23 mouse cellular contexts compared by ENCODE assay signal in genomic region chr8:94272612-94273011, GRCm38 (mm10). TPM values are rescaled to one million over a fixed set of nuclear protein-coding genes. Genes with fewer than 3 reads are reported as not detected.
DNase-seq lines count a peak whose midpoint lies in the region; ATAC-seq and TF ChIP-seq lines count a peak whose summit lies in the region.
"Had no signal": no experiment of that assay in that cellular context is flagged by ENCODE, and none has a peak within 500 bp of the region (broad histone marks: within the 10 kb centered on the region; RNA-seq: fewer than 3 reads in every experiment).

No protein-coding gene starts in this region.

- no peaks in the 10 kb centered on the region for H3K27me3 ChIP-seq in megakaryocyte, embryonic 14.5 days (replicated peaks)
- no peaks in the 10 kb centered on the region for H3K27me3 ChIP-seq in liver, postnatal 0 days (ENCODE audit: insufficient read depth, low read length)
- H3K27me3 ChIP-seq: CH12.LX, Patski had no signal

- TF ChIP-seq EP300 in liver, postnatal 0 days (IDR thresholded peaks at IDR 0.05; ENCODE audit: low read depth), result no peak

- WGBS in liver, postnatal 0 days (ENCODE audit: insufficient replicate concordance), result 42% methylated on average over 3 of the region's 3 CpGs

- H3K9me3 ChIP-seq in megakaryocyte, embryonic 14.5 days, result no peaks in the 10 kb centered on the region
- H3K9me3 ChIP-seq in liver, postnatal 0 days (ENCODE audit: low read length), result no peaks in the 10 kb centered on the region
- H3K9me3 ChIP-seq: G1E had no signal

- TF ChIP-seq CTCF in liver, postnatal 0 days (IDR thresholded peaks at IDR 0.05; ENCODE audit: low read depth), result no peak

- H3K36me3 ChIP-seq in megakaryocyte, embryonic 14.5 days (replicated peaks; ENCODE audit: low read length), result no peaks in the 10 kb centered on the region
- no peaks in the 10 kb centered on the region for H3K36me3 ChIP-seq in liver, postnatal 0 days (replicated peaks; ENCODE audit: insufficient read depth, low read length)

- H3K27ac ChIP-seq in liver, postnatal 0 days (ENCODE audit: low read depth), result no peak overlapping the region

- peak; percentile 56 for DNase-seq in heart, adult 11 months
- DNase-seq in heart, adult 9 months (ENCODE audit: low spot score in 2 of 2), result no peak
- DNase-seq in liver, postnatal 0 days, result no peak
- DNase-seq: adrenal gland, adult 2 months; adrenal gland, adult 8-10 months; adrenal gland, postnatal 10 days; adrenal gland, postnatal 14 days; adrenal gland, postnatal 25 days; adrenal gland, postnatal 36 days; B cell, adult 2 months; cerebellum, adult 11 months; cerebellum, adult 11-12 months; cerebellum, adult 18-20 months had no signal

- no peak overlapping the region for H3K9ac ChIP-seq in liver, postnatal 0 days (replicated peaks)

- peak overlapping the region; percentile 78 for H3K4me3 ChIP-seq in megakaryocyte, embryonic 14.5 days (replicated peaks)
- H3K4me3 ChIP-seq in liver, postnatal 0 days (ENCODE audit: low read depth, low read length), result no peak overlapping the region

- H3K4me1 ChIP-seq in megakaryocyte, embryonic 14.5 days, result peaks cover 47% of the 10 kb centered on the region
- no peaks in the 10 kb centered on the region; the same call in 1 of the 2 replicates for H3K4me1 ChIP-seq in liver, postnatal 0 days (ENCODE audit: insufficient read depth)

- no peak overlapping the region for H3K4me2 ChIP-seq in liver, postnatal 0 days (ENCODE audit: low read depth, low read length)

- ATAC-seq in megakaryocyte, adult 5-6 weeks (ENCODE audit: poor library complexity, severe bottlenecking), result no peak
- peak; percentile 73 for ATAC-seq in common myeloid progenitor, adult 5-6 weeks (replicated peaks; ENCODE audit: low read depth, poor library complexity, severe bottlenecking)
- no peak for ATAC-seq in liver, postnatal 0 days
- ATAC-seq: CD4-positive, CD25-positive, alpha-beta regulatory T cell, adult 4 months; Patski had no signal

RNA-seq across cellular contexts. Expression of gene Slc12a3, which starts 56.4 kb away (rescaled TPM):
- not detected in 2 replicates for polyA plus RNA-seq in megakaryocyte, embryonic 14.5 days (2012; ENCODE audit: insufficient read depth, low replicate concordance)
- total RNA-seq in megakaryocyte, adult 5-6 weeks (2015), result 0.25 and 0.34 TPM in 2 replicates
- total RNA-seq in megakaryocyte, adult 5-6 weeks (2017), result 0.16 TPM in 1 of 2 replicates, not detected in the other
- 0.49 TPM in 1 of 2 replicates, not detected in the other for total RNA-seq in common myeloid progenitor, adult 5-6 weeks (2017)
- polyA plus RNA-seq in liver, postnatal 0 days (2015; fragmentation: Nextera tagmentation; extraction: Ambion mirVana), result 0.99 and 1.4 TPM in 2 replicates
- total RNA-seq: adrenal gland, postnatal 36 days; MEL had no signal
- polyA plus RNA-seq: activated CD4-positive, CD25-positive, alpha-beta regulatory T cell, adult 4 months; adrenal gland, adult 2 months; C2C12; G1E had no signal

RNA-seq across cellular contexts. Expression of gene Nup93, which starts 58.2 kb away (rescaled TPM):
- 3.1 and 3.3 TPM in 2 replicates for polyA plus RNA-seq in megakaryocyte, embryonic 14.5 days (2012; ENCODE audit: insufficient read depth, low replicate concordance)
- total RNA-seq in megakaryocyte, adult 5-6 weeks (2015), result 15.8 and 17.7 TPM in 2 replicates
- 22.9 and 24.1 TPM in 2 replicates for total RNA-seq in megakaryocyte, adult 5-6 weeks (2017)
- 42.3 and 46.4 TPM in 2 replicates for total RNA-seq in common myeloid progenitor, adult 5-6 weeks (2017)
- polyA plus RNA-seq in liver, postnatal 0 days (2015; fragmentation: Nextera tagmentation; extraction: Ambion mirVana), result 13.4 and 18.2 TPM in 2 replicates
